Mouse (Mus musculus) liver, adult 2 months (tissue): Measurements from ENCODE around the gene Agap1. TPM values are rescaled to one million over a fixed set of nuclear protein-coding genes. Genes with fewer than 3 reads are reported as not detected.

Source experiments
- DNase-seq: peaks from one replicate; pipeline ENCODE4 v3.0.0-alpha.2; 2011; ENCODE audit warnings: low read depth, low spot score; ENCODE audit errors: extremely low read depth
- H3K27ac ChIP-seq: fragments of 200-500 bp; replicated peaks from 2 replicates; pipeline ENCODE4 v1.5.1; 2012; ENCODE audit warnings: low read depth, mild to moderate bottlenecking, control low read depth, inconsistent platforms, low read length; ENCODE audit not compliant: insufficient read depth
- H3K27me3 ChIP-seq: fragments of 200-500 bp; 2 replicates; pipeline ENCODE4 v1.6.1; 2012; ENCODE audit warnings: mild to moderate bottlenecking, moderate library complexity, low read length, inconsistent platforms; ENCODE audit not compliant: control insufficient read depth, insufficient read depth
- H3K36me3 ChIP-seq: fragments of 200-500 bp; 2 replicates; pipeline ENCODE4 v1.6.1; 2012; ENCODE audit warnings: low read length, inconsistent platforms; ENCODE audit not compliant: control insufficient read depth, insufficient read depth
- H3K4me1 ChIP-seq: fragments of 200-500 bp; 2 replicates; pipeline ENCODE4 v1.6.1; 2011; ENCODE audit warnings: low read length; ENCODE audit not compliant: control insufficient read depth, insufficient read depth
- H3K4me3 ChIP-seq: fragments of 200-500 bp; 2 replicates; pipeline ENCODE4 v1.5.1; 2011; ENCODE audit warnings: low read depth, mild to moderate bottlenecking, control low read depth, low read length, moderate library complexity; ENCODE audit not compliant: insufficient read depth
- H3K79me2 ChIP-seq: fragments of 200-500 bp; 2 replicates; pipeline ENCODE4 v1.6.1; 2012; ENCODE audit warnings: inconsistent platforms, mild to moderate bottlenecking, low read length, moderate library complexity; ENCODE audit not compliant: control insufficient read depth, insufficient read depth
- H3K9ac ChIP-seq: fragments of 200-500 bp; 2 replicates; pipeline ENCODE4 v1.6.1; 2012; ENCODE audit warnings: low read depth, mild to moderate bottlenecking, control low read depth, inconsistent platforms, low read length
- CTCF ChIP-seq: fragments of 200-500 bp; IDR thresholded peaks from 2 replicates; pipeline ENCODE4 v1.5.1; 2011; ENCODE audit warnings: low read depth, low read length, control low read depth
- POLR2A ChIP-seq: fragments of 200-500 bp; IDR thresholded peaks from 2 replicates; pipeline ENCODE4 v1.6.1; 2011; ENCODE audit warnings: low read length, control low read depth; ENCODE audit not compliant: insufficient read depth; ENCODE audit errors: extremely low read depth
- WGBS: fragments of 180-500 bp; shearing (Covaris S2); methylation state at CpG from one replicate; pipeline ENCODE4 v1.1.7; 2018; 5-methylcytosine and 5-hydroxymethylcytosine counted together
- polyA plus RNA-seq: library from polyadenylated mRNA; depleted of rRNA; stranded (reverse); fragments of >200 nt; gene quantifications from 2 replicates; pipeline ENCODE4 v1.2.3, GENCODE M21; 2012
- total RNA-seq: library from RNA; depleted of rRNA; stranded (reverse); fragments of >200 nt; gene quantifications from 2 replicates; pipeline ENCODE4 v1.2.3, GENCODE M21; 2014

The Agap1 gene
- total and polyA plus RNA-seq, 2 experiments = 3.4 to 3.5 TPM

GRCm38 (mm10) chr1:89941701-89942381, 487.2 kb downstream of the Agap1 start:
- Histone ChIP-seq H3K9ac (no peak overlapping the region), H3K27me3 (peaks cover 20% of the 10 kb centered on the region; the same call in 1 of the 2 replicates)

GRCm38 (mm10) chr1:89942395-89942976, 487.9 kb downstream of the Agap1 start:
- TF ChIP-seq CTCF (no peak), POLR2A (no peak)
- H3K4me3 ChIP-seq = no peak overlapping the region
- H3K36me3 ChIP-seq = no peaks in the 10 kb centered on the region
- H3K27ac ChIP-seq = no peak overlapping the region
- no peak overlapping the region for H3K9ac ChIP-seq
- 0 out of 2 replicates have a peak, but pooled peaks cover 1% of the 10 kb centered on the region for H3K4me1 ChIP-seq
- DNase-seq = no peak
- no peaks in the 10 kb centered on the region for H3K79me2 ChIP-seq
- peaks cover 16% of the 10 kb centered on the region; the same call in 1 of the 2 replicates for H3K27me3 ChIP-seq
- WGBS = 18% methylated on average over 15 of the region's 15 CpGs

More at GRCm38 (mm10) chr1:89941701-89942381, 487.2 kb downstream of the Agap1 start:
- H3K79me2 ChIP-seq = no peaks in the 10 kb centered on the region
- H3K27ac ChIP-seq = no peak overlapping the region
- no peak for TF ChIP-seq CTCF
- no peak for TF ChIP-seq POLR2A
- no peak overlapping the region for H3K4me3 ChIP-seq
- no peak for DNase-seq
- WGBS = 7% methylated on average over 40 of the region's 40 CpGs
- H3K4me1 ChIP-seq = 0 out of 2 replicates have a peak, but pooled peaks cover 1% of the 10 kb centered on the region
- H3K36me3 ChIP-seq = no peaks in the 10 kb centered on the region

DNA sequence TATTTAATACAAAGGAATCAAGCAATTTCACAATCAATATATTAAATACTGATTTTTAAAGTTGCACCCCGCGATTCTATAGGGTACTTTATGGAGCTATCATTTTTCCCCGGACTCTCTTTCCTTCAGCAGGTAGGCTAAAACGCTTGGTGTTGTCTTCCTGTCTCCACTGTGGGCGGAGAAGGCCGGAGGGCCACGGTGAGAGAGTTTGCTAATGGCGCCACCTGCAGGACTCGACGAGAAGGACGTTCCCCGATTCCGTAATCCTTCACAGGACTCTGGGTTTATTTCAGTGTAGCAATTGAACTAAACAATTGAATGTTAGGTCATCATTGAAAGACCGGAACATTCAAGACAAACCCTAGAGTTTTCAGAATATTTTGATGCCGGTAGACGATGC, 488.6 kb downstream of the Agap1 start:
- Histone ChIP-seq H3K27me3 (peaks cover 14% of the 10 kb centered on the region; the same call in 1 of the 2 replicates), H3K27ac (no peak overlapping the region), H3K36me3 (no peaks in the 10 kb centered on the region), H3K79me2 (no peaks in the 10 kb centered on the region), H3K9ac (no peak overlapping the region), H3K4me3 (no peak overlapping the region), H3K4me1 (0 out of 2 replicates have a peak, but pooled peaks cover 1% of the 10 kb centered on the region)
- TF ChIP-seq POLR2A (no peak), CTCF (peak; percentile 94)
- DNase-seq = peak; percentile 42
- WGBS = 4% methylated on average over 16 of the region's 16 CpGs
